Mouse (Mus musculus): Measurements from ENCODE around the gene Usp50.

Usp50 gene

GRCm38 (mm10) chr2:126783370-126783769 is at the start of gene Usp50:
Gene Usp50, minus strand, starts transcription at chr2:126783470.
- no peak for DNase-seq

- DNase-seq = no peak
These were observed 34.1 kb upstream of the Usp50 start for GRCm38 (mm10) chr2:126817414-126817813.

GRCm38 (mm10) chr2:126816644-126817347 is 33.5 kb upstream of the Usp50 start:
- DNase-seq = no peak

- no peak for DNase-seq
These were observed 32.6 kb upstream of the Usp50 start for GRCm38 (mm10) chr2:126815822-126816221.

GRCm38 (mm10) chr2:126801980-126802379 is 18.7 kb upstream of the Usp50 start:
- DNase-seq = no peak

- DNase-seq = no peak
These were observed 15.2 kb upstream of the Usp50 start for GRCm38 (mm10) chr2:126798455-126798854.

GRCm38 (mm10) chr2:126795708-126796107 is 12.4 kb upstream of the Usp50 start:
- no peak for DNase-seq

GRCm38 (mm10) chr2:126792611-126793010 is 9.3 kb upstream of the Usp50 start:
- no peak for DNase-seq

GRCm38 (mm10) chr2:126787721-126788342 is 4.6 kb upstream of the Usp50 start:
- no peak for DNase-seq

GRCm38 (mm10) chr2:126782433-126782832 is 837 bp downstream of the Usp50 start:
- DNase-seq = peak; percentile 80 to 83

GRCm38 (mm10) chr2:126781478-126781877 is 1.8 kb downstream of the Usp50 start:
- no peak for DNase-seq

GRCm38 (mm10) chr2:126780286-126780685 is 3.0 kb downstream of the Usp50 start:
- DNase-seq = no peak

GRCm38 (mm10) chr2:126778806-126779205 is 4.5 kb downstream of the Usp50 start:
- DNase-seq = no peak

GRCm38 (mm10) chr2:126776416-126776815 is 6.9 kb downstream of the Usp50 start:
- DNase-seq = no peak

GRCm38 (mm10) chr2:126775951-126776350 is 7.3 kb downstream of the Usp50 start:
- no peak for DNase-seq

- DNase-seq = no peak
These were observed 11.1 kb downstream of the Usp50 start for GRCm38 (mm10) chr2:126772217-126772616.

- no peak for DNase-seq
These were observed 13.7 kb downstream of the Usp50 start for GRCm38 (mm10) chr2:126769431-126770181.

- DNase-seq = peak in 1 of 2 experiments; percentile 27
These were observed 15.1 kb downstream of the Usp50 start for GRCm38 (mm10) chr2:126768194-126768593.

GRCm38 (mm10) chr2:126767599-126767998 is 15.7 kb downstream of the Usp50 start:
- no peak for DNase-seq

- DNase-seq = peak in 1 of 2 experiments; percentile 12
These were observed 17.2 kb downstream of the Usp50 start for GRCm38 (mm10) chr2:126765867-126766582.

GRCm38 (mm10) chr2:126759351-126759750 is 23.9 kb downstream of the Usp50 start:
- DNase-seq = no peak

GRCm38 (mm10) chr2:126755664-126756063 is 27.6 kb downstream of the Usp50 start:
- no peak for DNase-seq

GRCm38 (mm10) chr2:126743389-126743788 is 39.9 kb downstream of the Usp50 start:
- no peak for DNase-seq

All from kidney, postnatal 25 days (tissue).